Mouse (Mus musculus): ENCODE data around the gene Gdf3.

Gene Gdf3

GRCm38 (mm10) chr6:122565070-122565784 is 44.7 kb downstream of the Gdf3 start:
- no peak for DNase-seq (ENCODE audit: low spot score)

GRCm38 (mm10) chr6:122562463-122562862 is 47.4 kb downstream of the Gdf3 start:
- peak; percentile 84 for DNase-seq (ENCODE audit: low spot score)

- no peak for DNase-seq (ENCODE audit: low spot score)
Measured at GRCm38 (mm10) chr6:122561005-122561404, 48.9 kb downstream of the Gdf3 start.

- DNase-seq (ENCODE audit: low spot score), result peak; percentile 93
Measured at GRCm38 (mm10) chr6:122560427-122560826, 49.5 kb downstream of the Gdf3 start.

- peak; percentile 83 for DNase-seq (ENCODE audit: low spot score)
Measured at GRCm38 (mm10) chr6:122556959-122557561, 52.8 kb downstream of the Gdf3 start.

Measured in embryo, embryonic 10.5 days (tissue).